Mouse (Mus musculus) gonadal fat pad, adult 2 months (tissue): Measurements from ENCODE around the gene Stab2. TPM values are rescaled to one million over a fixed set of nuclear protein-coding genes. Genes with fewer than 3 reads are reported as not detected.

ENCODE experiments used
- DNase-seq: peaks from one replicate; pipeline ENCODE4 v3.0.0-alpha.2; 2012; ENCODE audit warnings: low read depth
- polyA plus RNA-seq: library from polyadenylated mRNA; depleted of rRNA; stranded (reverse); fragments of >200 nt; gene quantifications from 2 replicates; pipeline ENCODE4 v1.2.3, GENCODE M21; 2012

The Stab2 gene
- polyA plus RNA-seq, 1 experiment: 0.53 TPM

- no peak for DNase-seq
These were observed 18.0 kb downstream of the Stab2 start for GRCm38 (mm10) chr10:86989838-86990237.

GRCm38 (mm10) chr10:86976001-86976726 lies 31.7 kb downstream of the Stab2 start:
- no peak for DNase-seq

GRCm38 (mm10) chr10:86973276-86973675 lies 34.5 kb downstream of the Stab2 start:
- DNase-seq: no peak

GRCm38 (mm10) chr10:86972503-86972826 lies 35.4 kb downstream of the Stab2 start:
- DNase-seq: no peak

GRCm38 (mm10) chr10:86971680-86972502 lies 35.9 kb downstream of the Stab2 start:
- DNase-seq: no peak

GRCm38 (mm10) chr10:86969346-86969745 lies 38.5 kb downstream of the Stab2 start:
- no peak for DNase-seq

- no peak for DNase-seq
These were observed 46.0 kb downstream of the Stab2 start for GRCm38 (mm10) chr10:86961542-86962466.

- no peak for DNase-seq
These were observed 52.5 kb downstream of the Stab2 start for GRCm38 (mm10) chr10:86955299-86955698.

- no peak for DNase-seq
These were observed 55.1 kb downstream of the Stab2 start for GRCm38 (mm10) chr10:86952696-86953095.

- DNase-seq: no peak
These were observed 57.0 kb downstream of the Stab2 start for GRCm38 (mm10) chr10:86950806-86951205.

GRCm38 (mm10) chr10:86949886-86950285 lies 57.9 kb downstream of the Stab2 start:
- no peak for DNase-seq

GRCm38 (mm10) chr10:86947541-86947940 lies 60.3 kb downstream of the Stab2 start:
- no peak for DNase-seq

GRCm38 (mm10) chr10:86940591-86940990 lies 67.2 kb downstream of the Stab2 start:
- DNase-seq: no peak

GRCm38 (mm10) chr10:86934376-86934775 lies 73.4 kb downstream of the Stab2 start:
- no peak for DNase-seq

- no peak for DNase-seq
These were observed 73.9 kb downstream of the Stab2 start for GRCm38 (mm10) chr10:86933906-86934305.

GRCm38 (mm10) chr10:86933180-86933695 lies 74.6 kb downstream of the Stab2 start:
- no peak for DNase-seq

- no peak for DNase-seq
These were observed 84.2 kb downstream of the Stab2 start for GRCm38 (mm10) chr10:86923602-86924001.

- DNase-seq: no peak
These were observed 92.2 kb downstream of the Stab2 start for GRCm38 (mm10) chr10:86915595-86915994.

GRCm38 (mm10) chr10:86908562-86908961 lies 99.3 kb downstream of the Stab2 start:
- no peak for DNase-seq

GRCm38 (mm10) chr10:86907043-86907442 lies 100.8 kb downstream of the Stab2 start:
- DNase-seq: no peak

GRCm38 (mm10) chr10:86895531-86895930 lies 112.3 kb downstream of the Stab2 start:
- no peak for DNase-seq

- DNase-seq: no peak
These were observed 116.8 kb downstream of the Stab2 start for GRCm38 (mm10) chr10:86891066-86891465.
